Mouse (Mus musculus) cerebellum, adult 2 months (tissue): Measurements from ENCODE around the gene Camk1. TPM values are rescaled to one million over a fixed set of nuclear protein-coding genes. Genes with fewer than 3 reads are reported as not detected.

Experiments
- DNase-seq, 2 experiments: peaks; one replicate each; pipeline ENCODE4 v3.0.0; 2021
- H3K27ac ChIP-seq: fragments of 200-500 bp; 2 replicates; pipeline ENCODE4 v1.5.1; 2012; ENCODE audit warnings: low read length, control low read depth, inconsistent platforms; ENCODE audit not compliant: insufficient read depth
- H3K27me3 ChIP-seq: fragments of 200-500 bp; 2 replicates; pipeline ENCODE4 v1.6.1; 2012; ENCODE audit warnings: inconsistent platforms, mild to moderate bottlenecking, low read length, moderate library complexity; ENCODE audit not compliant: control insufficient read depth, insufficient read depth
- H3K4me1 ChIP-seq: fragments of 200-500 bp; 2 replicates; pipeline ENCODE4 v1.6.1; 2011; ENCODE audit warnings: low read length; ENCODE audit not compliant: control insufficient read depth, insufficient read depth
- H3K4me3 ChIP-seq: fragments of 200-500 bp; replicated peaks from 2 replicates; pipeline ENCODE3; 2011; ENCODE audit warnings: mild to moderate bottlenecking, low read depth, low read length, control low read depth; ENCODE audit not compliant: insufficient read depth
- CTCF ChIP-seq: fragments of 200-500 bp; IDR thresholded peaks from 2 replicates; pipeline ENCODE4 v1.5.1; 2011; ENCODE audit warnings: low read depth, mild to moderate bottlenecking, control low read depth, low read length, moderate library complexity, borderline replicate concordance; ENCODE audit not compliant: insufficient read depth
- POLR2A ChIP-seq: fragments of 200-500 bp; IDR thresholded peaks from 2 replicates; pipeline ENCODE4 v1.6.1; 2011; ENCODE audit warnings: low read length, control low read depth, borderline replicate concordance; ENCODE audit not compliant: insufficient read depth
- WGBS: fragments of 180-500 bp; shearing (Covaris S2); methylation state at CpG from one replicate; pipeline ENCODE4 v1.1.7; 2018; 5-methylcytosine and 5-hydroxymethylcytosine counted together
- polyA plus RNA-seq: library from polyadenylated mRNA; depleted of rRNA; stranded (reverse); fragments of >200 nt; gene quantifications from 2 replicates; pipeline ENCODE4 v1.2.3, GENCODE M21; 2012

Camk1 gene
- polyA plus RNA-seq, 1 experiment = 93.0 TPM

DNA sequence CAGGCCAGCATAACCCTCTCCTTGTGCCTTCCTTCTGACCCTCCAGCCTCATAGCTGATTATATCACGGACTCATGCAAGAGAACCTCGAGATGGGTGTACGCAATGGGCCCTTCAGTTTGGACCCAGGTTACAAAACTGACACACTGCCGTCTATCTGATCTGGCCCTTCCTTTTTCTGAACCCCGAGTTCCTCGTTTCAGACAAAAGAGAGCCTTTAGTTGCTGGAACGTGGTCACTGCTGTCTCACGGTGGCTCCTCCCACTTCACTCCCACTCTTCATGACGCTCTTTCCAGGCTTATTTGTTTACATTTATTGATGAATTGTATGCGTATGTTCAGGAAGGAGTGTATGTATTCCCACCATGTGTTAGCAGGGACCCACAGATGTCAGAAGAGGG, 7.9 kb upstream of the Camk1 start:
- Histone ChIP-seq H3K4me3 (no peak overlapping the region), H3K4me1 (no peaks in the 10 kb centered on the region), H3K27ac (no peak overlapping the region), H3K27me3 (no peaks in the 10 kb centered on the region)
- no peak for TF ChIP-seq POLR2A
- TF ChIP-seq CTCF = no peak
- WGBS = 58% methylated on average over 10 of the region's 10 CpGs
- no peak for DNase-seq

DNA sequence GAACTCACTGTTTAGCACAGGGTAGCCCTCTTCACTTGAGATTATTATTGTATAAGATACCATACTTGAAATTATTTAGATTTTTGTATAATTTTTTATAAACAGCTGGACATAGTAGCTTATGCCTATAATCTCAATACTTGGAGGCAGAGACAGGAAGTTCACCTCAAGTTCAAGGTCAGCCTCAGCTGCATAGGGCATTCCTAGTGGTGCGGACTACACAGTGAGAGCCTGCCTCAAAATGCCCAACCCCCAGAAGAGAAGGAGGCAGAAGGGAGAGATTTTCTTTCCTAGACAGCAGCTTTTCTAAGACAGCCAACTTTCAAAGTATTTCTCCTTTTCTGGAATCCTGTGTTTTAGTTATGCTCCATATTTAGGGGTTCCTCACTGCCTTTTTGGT, 7.4 kb upstream of the Camk1 start:
- TF ChIP-seq POLR2A (no peak), CTCF (no peak)
- no peak overlapping the region for H3K4me3 ChIP-seq
- no peaks in the 10 kb centered on the region for H3K27me3 ChIP-seq
- H3K27ac ChIP-seq = no peak overlapping the region
- DNase-seq = no peak
- no peaks in the 10 kb centered on the region for H3K4me1 ChIP-seq
- 92% methylated on average over 1 of the region's 1 CpGs for WGBS

DNA sequence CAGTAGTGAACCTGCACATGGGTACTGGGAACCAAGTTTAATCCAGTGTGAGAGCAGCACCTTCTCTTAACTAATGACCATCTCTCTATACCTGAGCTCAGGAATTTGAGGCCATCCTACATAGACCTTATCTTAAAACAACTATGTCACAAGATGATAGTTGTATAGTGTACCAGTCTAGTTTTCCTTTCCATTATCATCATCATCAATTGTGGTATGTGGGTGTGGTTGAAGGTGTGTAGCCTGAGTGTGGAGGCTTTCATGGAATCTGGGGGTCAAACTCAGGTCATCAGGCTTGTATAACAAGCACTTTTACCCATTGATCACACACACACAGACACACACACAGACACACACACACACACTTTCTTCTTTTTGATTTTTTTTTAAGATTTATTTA, 6.8 kb upstream of the Camk1 start:
- no peak for TF ChIP-seq CTCF
- no peak for TF ChIP-seq POLR2A
- no peak overlapping the region for H3K4me3 ChIP-seq
- no peak overlapping the region for H3K27ac ChIP-seq
- H3K27me3 ChIP-seq = no peaks in the 10 kb centered on the region
- no peak for DNase-seq
- no peaks in the 10 kb centered on the region for H3K4me1 ChIP-seq

DNA sequence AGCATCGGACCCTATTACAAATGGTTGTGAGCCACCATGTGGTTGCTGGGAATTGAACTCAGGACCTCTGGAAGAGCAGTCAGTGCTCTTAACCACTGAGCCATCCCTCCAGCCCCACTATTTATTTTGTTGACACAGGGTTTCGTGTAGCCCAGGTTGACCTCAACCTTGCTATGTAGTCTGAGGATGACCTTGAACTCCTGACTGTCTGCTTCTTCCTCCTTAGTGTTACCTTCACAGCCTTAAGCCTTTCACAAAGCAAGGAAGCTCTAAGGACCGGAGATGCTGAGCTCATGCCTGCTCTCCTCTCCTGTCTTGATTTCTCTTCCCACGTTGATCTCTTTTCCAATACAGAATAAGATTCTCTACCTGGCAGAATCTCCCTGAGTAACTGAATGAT, 3.1 kb upstream of the Camk1 start:
- no peak overlapping the region for H3K4me3 ChIP-seq
- WGBS = 87% methylated on average over 4 of the region's 4 CpGs
- DNase-seq = no peak
- H3K27me3 ChIP-seq = no peaks in the 10 kb centered on the region
- no peak overlapping the region for H3K27ac ChIP-seq
- peaks cover 10% of the 10 kb centered on the region for H3K4me1 ChIP-seq
- TF ChIP-seq POLR2A = no peak
- TF ChIP-seq CTCF = no peak

DNA sequence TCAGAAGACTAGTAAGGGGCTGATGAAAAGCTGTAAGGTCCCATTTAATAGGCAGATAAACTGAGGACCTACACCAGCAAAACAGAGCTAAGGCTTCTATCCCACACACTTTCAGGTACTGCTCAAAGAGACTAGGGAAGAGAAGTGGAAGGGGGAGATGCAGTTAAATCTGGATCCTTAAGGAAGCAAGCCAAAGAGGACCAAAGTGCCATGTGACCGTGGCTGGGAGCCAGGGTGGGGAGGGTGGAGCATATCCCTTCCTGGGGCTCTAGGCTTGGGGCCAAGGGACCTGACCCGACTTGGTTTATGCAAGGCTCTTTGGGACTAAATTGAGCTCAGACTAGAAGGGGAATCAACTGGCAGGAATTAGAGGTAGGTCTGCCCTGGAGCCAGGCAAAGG, 537 bp upstream of the Camk1 start:
- H3K27ac ChIP-seq = peak overlapping the region; percentile 27; the same call in 1 of the 2 replicates
- no peaks in the 10 kb centered on the region for H3K27me3 ChIP-seq
- H3K4me1 ChIP-seq = peaks cover 10% of the 10 kb centered on the region
- DNase-seq = peak; percentile 53 to 60
- TF ChIP-seq CTCF = no peak
- TF ChIP-seq POLR2A = no peak
- H3K4me3 ChIP-seq = peak overlapping the region; percentile 87
- WGBS = 2% methylated on average over 2 of the region's 2 CpGs

DNA sequence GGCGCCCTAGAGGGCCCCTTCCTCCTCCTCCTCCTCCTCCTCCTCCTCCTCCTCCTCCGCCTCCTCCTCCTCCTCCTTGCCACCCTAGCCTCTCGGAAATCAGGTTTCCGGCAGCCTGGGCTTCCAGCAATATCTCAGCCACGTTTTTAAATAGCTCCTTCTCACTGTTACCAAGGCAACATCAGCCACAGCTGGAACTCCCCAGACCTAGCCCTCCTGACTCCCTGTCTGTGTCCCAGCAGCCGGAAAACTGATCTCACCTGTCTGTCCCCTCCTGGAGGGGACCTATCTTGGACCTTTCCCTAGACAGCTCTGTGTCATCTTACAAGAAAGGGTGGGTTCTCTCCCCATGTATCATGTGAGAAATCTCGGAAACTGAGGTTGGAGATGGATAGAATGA, 1.5 kb downstream of the Camk1 start:
- Histone ChIP-seq H3K4me3 (no peak overlapping the region), H3K4me1 (peaks cover 10% of the 10 kb centered on the region), H3K27me3 (no peaks in the 10 kb centered on the region), H3K27ac (no peak overlapping the region)
- DNase-seq = no peak
- no peak for TF ChIP-seq POLR2A
- TF ChIP-seq CTCF = no peak
- 44% methylated on average over 6 of the region's 7 CpGs for WGBS

DNA sequence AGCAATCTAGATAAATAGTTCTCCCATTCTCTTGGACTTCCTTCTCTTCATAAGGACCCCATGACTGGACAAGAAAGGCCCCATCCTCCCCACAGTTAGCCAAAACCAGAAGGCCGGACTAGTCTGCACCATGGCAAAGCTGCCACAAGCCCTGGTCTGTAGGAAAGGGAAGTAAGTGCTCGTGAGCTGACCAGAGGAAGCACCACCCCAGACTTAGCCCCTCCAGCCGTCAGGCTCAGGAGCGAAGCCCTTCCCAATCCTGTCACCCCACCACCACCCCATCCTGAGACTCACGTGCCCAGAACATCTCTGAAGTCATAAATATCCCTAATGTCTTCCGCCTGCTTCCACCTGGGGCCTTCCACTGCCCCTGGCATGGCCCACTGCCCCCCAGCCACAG, 2.2 kb downstream of the Camk1 start:
- Histone ChIP-seq H3K4me1 (peaks cover 10% of the 10 kb centered on the region), H3K27me3 (no peaks in the 10 kb centered on the region), H3K4me3 (no peak overlapping the region), H3K27ac (no peak overlapping the region)
- TF ChIP-seq CTCF = no peak
- TF ChIP-seq POLR2A = no peak
- WGBS = 83% methylated on average over 6 of the region's 6 CpGs
- no peak for DNase-seq

DNA sequence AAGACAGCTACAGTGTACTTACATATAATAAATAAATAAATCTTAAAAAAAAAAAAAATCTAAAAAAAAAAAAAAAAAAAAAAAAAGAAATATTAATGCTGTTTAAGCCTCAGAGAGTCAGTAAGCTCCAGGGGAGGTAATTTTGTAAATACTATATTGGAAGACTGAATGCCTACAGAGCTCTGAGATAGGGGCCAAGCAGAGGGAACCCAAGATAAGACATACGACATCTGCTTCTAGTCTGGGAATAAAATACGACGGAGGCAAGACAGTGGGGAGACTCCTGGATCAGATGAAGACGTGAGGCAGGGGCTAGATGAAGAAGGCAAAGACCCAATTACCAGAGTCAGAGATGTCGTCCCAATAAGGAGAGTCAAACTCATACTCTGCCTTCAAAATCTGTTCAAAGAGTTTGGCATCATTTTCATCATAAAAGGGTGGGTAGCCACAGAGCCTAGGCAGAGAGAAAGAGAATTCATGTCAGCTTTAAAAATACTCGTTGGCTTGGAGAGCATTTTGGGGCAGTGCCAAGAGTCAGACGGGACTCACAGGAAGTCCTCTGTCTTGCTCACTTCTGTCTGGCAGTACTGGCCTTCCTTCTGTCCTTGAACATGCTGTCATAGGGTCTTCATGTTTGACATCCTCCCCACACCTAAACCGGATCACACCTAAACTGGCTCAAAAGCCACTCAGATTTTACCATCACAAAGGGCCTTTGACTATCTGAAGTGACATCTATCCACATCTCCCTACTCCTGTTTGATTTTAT, 6.7 kb downstream of the Camk1 start:
- Histone ChIP-seq H3K4me3 (no peak overlapping the region), H3K27me3 (no peaks in the 10 kb centered on the region), H3K4me1 (no peaks in the 10 kb centered on the region), H3K27ac (no peak overlapping the region)
- WGBS = 17% methylated on average over 8 of the region's 8 CpGs
- no peak for DNase-seq
- TF ChIP-seq POLR2A = no peak
- no peak for TF ChIP-seq CTCF
